Mouse (Mus musculus) heart, postnatal 14 days (tissue): ENCODE measurements around the gene Trim11. TPM values are rescaled to one million over a fixed set of nuclear protein-coding genes. Genes with fewer than 3 reads are reported as not detected.

ENCODE experiments used
- DNase-seq, 2 experiments: peaks; one replicate each; pipeline ENCODE4 v3.0.0; 2021 to 2022
- intact Hi-C: fragments of 180-260 bp; cut with DNase I; formaldehyde crosslinking; loops from one replicate; pipeline ENCODE4 v1.15.1; 2025
- total RNA-seq, 2 experiments: library from RNA; stranded (reverse); gene quantifications; 2 replicates each; pipeline ENCODE4 v1.2.3; 2021

The Trim11 gene
- total RNA-seq, 2 experiments from 2014 or later = 17.6 to 18.1 TPM

GRCm38 (mm10) chr11:58955143-58955867 is 22.6 kb upstream of the Trim11 start:
- DNase-seq = no peak
- intact Hi-C loops = loop anchor here (5.0 to 10.0 kb wide), 2 partner anchors 227 to 269 kb away; partner anchors contain the start of genes Arf1 and Gjc2

GRCm38 (mm10) chr11:58955868-58956257 is 22.0 kb upstream of the Trim11 start:
- intact Hi-C loops = loop anchor here (5.0 to 10.0 kb wide), 2 partner anchors 226 to 269 kb away; partner anchors contain the start of genes Arf1 and Gjc2
- no peak for DNase-seq

DNA sequence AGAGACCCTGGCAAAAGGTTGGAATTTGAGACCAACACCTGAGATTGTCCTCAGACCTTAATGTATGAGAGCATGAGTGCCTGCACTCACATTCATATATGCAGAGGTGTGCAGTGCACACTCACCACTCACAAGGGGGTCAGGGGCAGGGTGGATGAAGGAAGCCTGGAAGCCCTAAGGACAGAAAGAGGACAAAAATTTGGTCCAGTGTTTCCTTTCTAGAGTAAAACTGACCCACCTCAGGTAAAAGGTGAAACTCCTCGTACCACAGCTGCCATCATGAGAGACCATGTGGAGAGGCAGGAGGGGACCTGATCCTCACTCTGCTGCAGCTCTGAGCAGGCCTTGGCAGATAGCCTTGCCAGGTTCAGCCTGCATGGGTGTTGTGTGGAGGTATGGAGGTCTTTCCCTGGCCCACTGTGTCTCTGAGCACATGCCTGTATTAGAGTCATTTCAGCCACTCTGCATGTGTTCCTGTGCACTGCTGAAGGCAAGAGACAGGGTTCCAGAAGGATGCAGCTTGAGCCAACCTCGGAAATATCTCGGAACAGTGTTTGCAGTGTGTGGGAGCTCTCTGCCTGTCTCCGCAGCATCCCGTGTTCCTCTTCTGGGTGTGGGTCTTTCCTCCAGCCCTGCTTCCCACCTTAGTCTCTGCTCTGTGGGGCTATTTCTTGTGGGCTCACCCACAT is 20.5 kb upstream of the Trim11 start:
- intact Hi-C loops = loop anchor here (5.0 to 10.0 kb wide), 2 partner anchors 225 to 267 kb away; partner anchors contain the start of genes Arf1 and Gjc2
- no peak for DNase-seq

- DNase-seq = no peak
- intact Hi-C loops = loop anchor here (5.0 to 10.0 kb wide), 2 partner anchors 224 to 266 kb away; partner anchors contain the start of genes Arf1 and Gjc2
Measured at GRCm38 (mm10) chr11:58958536-58958935, 19.4 kb upstream of the Trim11 start.

GRCm38 (mm10) chr11:58959186-58959825 is 18.6 kb upstream of the Trim11 start:
- intact Hi-C loops = loop anchor here (5.0 to 10.0 kb wide), 2 partner anchors 223 to 265 kb away; partner anchors contain the start of genes Arf1 and Gjc2
- no peak for DNase-seq

GRCm38 (mm10) chr11:58959921-58960465 is 17.9 kb upstream of the Trim11 start:
- intact Hi-C loops = loop anchor here (5.0 to 10.0 kb wide), 2 partner anchors 222 to 265 kb away; partner anchors contain the start of genes Arf1 and Gjc2
- peak; percentile 71 to 76 for DNase-seq

- no peak for DNase-seq
- intact Hi-C loops = no loop called here
Measured at GRCm38 (mm10) chr11:58961364-58962177, 16.3 kb upstream of the Trim11 start.

DNA sequence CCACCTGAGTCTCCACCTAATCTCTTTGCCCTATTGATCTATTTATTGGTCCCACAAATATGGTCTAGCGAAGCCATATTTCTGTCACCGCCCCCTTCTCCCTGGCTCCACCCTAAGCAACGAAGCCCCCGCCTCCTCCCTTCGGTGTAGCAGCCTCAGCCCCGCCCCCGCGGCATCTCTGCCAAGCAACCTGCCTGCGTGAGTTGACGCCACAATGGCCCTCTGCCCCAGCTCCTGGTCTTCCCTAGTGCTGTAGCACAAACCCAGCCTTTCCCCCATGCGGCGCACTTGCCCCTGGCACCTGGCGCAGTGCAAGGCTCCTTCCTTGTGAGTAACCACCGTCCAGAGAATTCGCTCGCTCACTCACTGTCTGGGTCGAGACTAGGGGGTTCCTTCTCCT is 14.3 kb upstream of the Trim11 start:
- intact Hi-C loops = no loop called here

DNA sequence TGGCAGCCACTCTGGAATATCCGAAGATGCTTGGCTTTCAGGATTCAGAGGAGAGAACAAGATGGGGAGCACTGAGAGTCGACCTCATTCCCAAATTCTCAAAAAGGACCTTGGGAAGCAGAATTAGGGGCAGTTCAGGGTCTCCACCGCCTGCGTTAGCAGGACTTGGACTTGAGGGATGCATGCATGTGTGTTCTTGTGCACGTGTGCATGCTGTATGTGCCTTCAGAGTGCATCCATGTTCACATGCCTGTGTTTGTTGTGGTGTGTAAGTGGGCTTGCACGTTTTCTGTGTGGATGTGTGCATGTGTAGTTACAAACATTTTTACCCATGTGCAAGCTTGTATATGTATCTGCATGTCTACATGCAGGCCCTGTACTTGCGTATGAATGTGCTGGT is 13.7 kb upstream of the Trim11 start:
- intact Hi-C loops = no loop called here
- DNase-seq = no peak

More for the DNA sequence above, 14.3 kb upstream of the Trim11 start:
- peak in 1 of 2 experiments; percentile 39 for DNase-seq

- DNase-seq = no peak
- intact Hi-C loops = no loop called here
Measured at GRCm38 (mm10) chr11:58965001-58965760, 12.7 kb upstream of the Trim11 start.

GRCm38 (mm10) chr11:58967346-58967745 is 10.5 kb upstream of the Trim11 start:
- peak in 1 of 2 experiments; percentile 57 for DNase-seq
- intact Hi-C loops = no loop called here

- no peak for DNase-seq
- intact Hi-C loops = no loop called here
Measured at GRCm38 (mm10) chr11:58968551-58968950, 9.3 kb upstream of the Trim11 start.

DNA sequence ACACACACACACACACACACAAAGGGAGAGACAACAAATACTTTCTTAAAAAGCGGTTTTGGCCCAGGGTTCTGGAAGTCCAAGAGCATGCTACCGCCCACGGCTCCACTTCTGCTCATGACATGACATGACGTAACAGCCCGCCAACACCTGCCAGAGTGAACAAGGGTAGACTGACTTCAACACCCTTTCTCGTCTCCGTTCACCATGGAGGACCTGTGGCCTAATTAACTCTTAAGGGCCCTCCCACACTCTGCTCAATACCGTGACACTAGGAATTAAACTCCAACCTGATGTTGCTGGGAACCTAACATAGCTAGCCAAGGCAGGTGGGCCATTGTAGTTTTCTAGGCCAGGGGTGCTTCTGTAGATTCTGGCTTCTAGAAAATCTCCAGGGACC is 8.9 kb upstream of the Trim11 start:
- no peak for DNase-seq
- intact Hi-C loops = no loop called here

DNA sequence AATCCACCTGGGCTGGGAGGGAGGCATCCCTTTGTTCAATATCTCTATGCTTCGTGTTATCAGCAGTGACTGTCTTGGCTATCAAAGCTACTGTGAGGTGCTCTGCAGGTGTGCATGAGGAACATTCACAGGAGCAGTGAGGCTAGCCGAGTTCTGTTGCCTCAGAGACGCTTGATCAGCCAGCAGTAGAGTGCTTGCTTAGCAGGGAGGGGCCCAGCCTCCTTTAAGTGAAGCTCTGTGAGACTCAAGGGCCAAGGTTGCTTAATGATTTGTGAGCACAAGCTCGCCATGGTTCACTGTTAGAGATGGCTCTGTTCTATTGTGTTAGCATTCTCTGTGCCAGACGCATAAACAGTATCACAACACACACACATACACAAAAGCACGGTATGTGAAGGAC is 8.2 kb upstream of the Trim11 start:
- intact Hi-C loops = loop anchor here (5.0 kb wide), 1 partner anchor 43 kb away; no protein-coding TSS in a partner anchor

DNA sequence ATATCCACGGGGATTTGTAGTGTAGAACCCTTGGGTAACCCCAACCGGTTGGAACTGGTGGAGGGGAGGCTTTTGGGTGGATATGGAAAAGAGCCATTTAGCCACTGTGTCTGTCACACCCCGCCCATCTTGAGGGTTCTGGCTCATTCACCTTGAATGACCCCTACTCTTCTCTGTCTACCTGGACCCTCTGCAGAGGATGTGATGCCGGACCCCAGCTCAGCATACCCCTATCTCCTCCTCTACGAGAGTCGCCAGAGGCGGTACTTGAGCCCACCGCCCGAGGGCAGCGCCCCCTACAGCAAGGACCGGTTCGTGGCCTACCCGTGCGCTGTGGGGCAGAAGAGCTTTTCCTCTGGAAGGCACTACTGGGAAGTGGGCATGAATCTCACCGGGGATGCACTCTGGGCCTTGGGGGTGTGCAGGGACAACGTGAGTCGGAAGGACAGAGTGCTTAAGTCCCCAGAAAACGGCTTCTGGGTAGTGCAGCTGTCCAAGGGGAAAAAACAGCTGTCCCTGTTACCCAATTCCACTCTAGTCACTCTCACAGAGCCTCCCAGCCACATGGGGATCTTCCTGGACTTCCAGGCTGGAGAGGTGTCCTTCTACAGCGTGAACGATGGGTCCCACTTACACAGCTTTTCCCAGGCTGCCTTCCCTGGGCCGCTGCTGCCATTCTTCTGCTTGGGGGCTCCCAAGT is 6.9 kb upstream of the Trim11 start:
- DNase-seq = no peak

More for the DNA sequence above, 8.2 kb upstream of the Trim11 start:
- DNase-seq = no peak

GRCm38 (mm10) chr11:58971796-58972195 is 6.1 kb upstream of the Trim11 start:
- intact Hi-C loops = loop anchor here (5.0 kb wide), 1 partner anchor 41 kb away; no protein-coding TSS in a partner anchor
- DNase-seq = no peak

More for the DNA sequence above, 6.9 kb upstream of the Trim11 start:
- intact Hi-C loops = loop anchor here (5.0 kb wide), 1 partner anchor 41 kb away; no protein-coding TSS in a partner anchor

DNA sequence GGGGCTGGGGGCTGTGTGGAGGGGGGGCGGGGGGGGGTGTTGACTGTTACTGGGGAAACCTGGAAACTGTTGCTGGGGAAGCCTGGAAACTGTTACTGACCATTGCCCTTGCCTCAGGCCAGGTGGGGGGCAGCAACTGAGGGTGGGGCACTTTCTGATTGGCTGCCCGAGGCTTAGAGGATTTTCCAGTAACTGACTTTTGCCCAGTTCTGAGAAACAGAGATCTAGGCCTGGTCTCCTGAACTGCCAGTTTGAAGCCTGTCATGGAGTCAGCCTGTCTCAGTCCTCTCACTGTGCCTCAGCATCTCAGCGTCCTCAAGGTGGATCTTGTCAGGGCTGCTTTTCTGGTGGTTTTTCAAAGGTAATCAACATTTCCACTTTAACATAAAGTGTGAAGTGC is 3.5 kb upstream of the Trim11 start:
- intact Hi-C loops = loop anchor here (5.0 kb wide), 1 partner anchor 38 kb away; no protein-coding TSS in a partner anchor
- no peak for DNase-seq

DNA sequence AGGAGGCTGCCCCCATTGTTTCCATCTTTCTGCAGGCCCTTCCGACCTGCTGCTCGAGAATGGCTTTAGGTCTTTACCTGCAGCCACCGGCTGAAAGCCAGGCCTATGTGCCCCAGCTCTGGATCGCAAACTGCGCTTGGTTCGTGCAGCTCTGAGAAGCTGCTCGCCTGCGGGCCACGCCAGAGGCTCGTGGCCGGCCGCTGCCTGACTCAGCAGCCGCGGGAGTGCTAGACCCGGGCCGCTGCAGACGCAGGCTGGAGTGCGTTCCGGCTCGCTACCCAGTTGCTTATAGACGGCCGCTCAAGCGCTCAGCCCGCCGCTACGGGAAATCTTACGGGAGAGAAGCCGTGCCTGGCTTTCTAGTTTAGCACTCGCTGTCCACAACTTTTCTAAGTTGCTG is 743 bp upstream of the Trim11 start:
- DNase-seq = no peak
- intact Hi-C loops = no loop called here
